In genomic region chr7:81762180-81763109, GRCm38 (mm10) we compare ENCODE assay signal across 8 mouse cellular contexts. TPM values are rescaled to one million over a fixed set of nuclear protein-coding genes. Genes with fewer than 3 reads are reported as not detected.
DNase-seq lines count a peak whose midpoint lies in the region; ATAC-seq and TF ChIP-seq lines count a peak whose summit lies in the region.

Gene Ramac (plus strand): TSS chr7:81762925.

- peak within 1 kb of the TSS; percentile 87 for H3K27ac ChIP-seq in forebrain, embryonic 12.5 days
- H3K27ac ChIP-seq in heart, postnatal 0 days (ENCODE audit: low read depth) = peak within 1 kb of the TSS; percentile 92
- peak within 1 kb of the TSS; percentile 92 for H3K27ac ChIP-seq in liver, postnatal 0 days (ENCODE audit: low read depth)
- H3K27ac ChIP-seq in neural tube, embryonic 14.5 days (ENCODE audit: low read depth, low read length) = peak within 1 kb of the TSS; percentile 82

- no peaks in the 10 kb centered on the region for H3K27me3 ChIP-seq in E14TG2a.4 (ENCODE audit: insufficient read depth, low read length)
- H3K27me3 ChIP-seq in forebrain, embryonic 12.5 days = no peaks in the 10 kb centered on the region
- no peaks in the 10 kb centered on the region for H3K27me3 ChIP-seq in heart, postnatal 0 days (ENCODE audit: control insufficient read depth, insufficient read depth, low read length)
- H3K27me3 ChIP-seq in liver, postnatal 0 days (ENCODE audit: insufficient read depth, low read length) = no peaks in the 10 kb centered on the region
- no peaks in the 10 kb centered on the region for H3K27me3 ChIP-seq in neural tube, embryonic 14.5 days (ENCODE audit: control insufficient read depth, insufficient read depth, low read length)

- no peaks in the 10 kb centered on the region for H3K9me3 ChIP-seq in E14TG2a.4 (ENCODE audit: low read length)
- no peaks in the 10 kb centered on the region for H3K9me3 ChIP-seq in forebrain, embryonic 12.5 days
- H3K9me3 ChIP-seq in heart, postnatal 0 days (replicated peaks; ENCODE audit: control insufficient read depth, low read length) = no peaks in the 10 kb centered on the region
- no peaks in the 10 kb centered on the region for H3K9me3 ChIP-seq in liver, postnatal 0 days (ENCODE audit: low read length)
- H3K9me3 ChIP-seq in neural tube, embryonic 14.5 days (ENCODE audit: control insufficient read depth, low read length) = no peaks in the 10 kb centered on the region

- H3K4me3 ChIP-seq in E14TG2a.4 (replicated peaks; ENCODE audit: low read length) = peak within 1 kb of the TSS; percentile 97
- H3K4me3 ChIP-seq in forebrain, embryonic 12.5 days (replicated peaks) = peak within 1 kb of the TSS; percentile 86
- H3K4me3 ChIP-seq in heart, postnatal 0 days (ENCODE audit: low read depth, low read length) = peak within 1 kb of the TSS; percentile 94
- peak within 1 kb of the TSS; percentile 95 for H3K4me3 ChIP-seq in liver, postnatal 0 days (ENCODE audit: low read depth, low read length)
- H3K4me3 ChIP-seq in neural tube, embryonic 14.5 days (ENCODE audit: low read depth, low read length) = peak within 1 kb of the TSS; percentile 95

- TF ChIP-seq EP300 in heart, postnatal 0 days (IDR thresholded peaks at IDR 0.05; ENCODE audit: low read depth) = peak; percentile 97
- peak; percentile 72; the same call in 1 of the 2 replicates for TF ChIP-seq EP300 in liver, postnatal 0 days (IDR thresholded peaks at IDR 0.05; ENCODE audit: low read depth)

- under 1% methylated on average over 56 of the region's 56 CpGs for WGBS in forebrain, embryonic 12.5 days
- under 1% methylated on average over 55 of the region's 56 CpGs for WGBS in heart, postnatal 0 days
- under 1% methylated on average over 55 of the region's 56 CpGs for WGBS in liver, postnatal 0 days (ENCODE audit: insufficient replicate concordance)
- 0% methylated on average over 55 of the region's 56 CpGs for WGBS in neural tube, embryonic 14.5 days

- H3K36me3 ChIP-seq in E14TG2a.4 (ENCODE audit: insufficient read depth, low read length) = peaks cover 4% of the 10 kb centered on the region
- no peaks in the 10 kb centered on the region for H3K36me3 ChIP-seq in forebrain, embryonic 12.5 days (replicated peaks)
- no peaks in the 10 kb centered on the region for H3K36me3 ChIP-seq in heart, postnatal 0 days (replicated peaks; ENCODE audit: control insufficient read depth, insufficient read depth, low read length)
- no peaks in the 10 kb centered on the region for H3K36me3 ChIP-seq in liver, postnatal 0 days (replicated peaks; ENCODE audit: insufficient read depth, low read length)
- no peaks in the 10 kb centered on the region for H3K36me3 ChIP-seq in neural tube, embryonic 14.5 days (ENCODE audit: control insufficient read depth, insufficient read depth, low read length)

- H3K4me1 ChIP-seq in E14TG2a.4 (replicated peaks; ENCODE audit: low read depth, low read length) = peaks cover 22% of the 10 kb centered on the region
- H3K4me1 ChIP-seq in forebrain, embryonic 12.5 days = peaks cover 14% of the 10 kb centered on the region; the same call in 1 of the 2 replicates
- peaks cover 15% of the 10 kb centered on the region; the same call in 1 of the 2 replicates for H3K4me1 ChIP-seq in heart, postnatal 0 days (ENCODE audit: control insufficient read depth, insufficient read depth)
- H3K4me1 ChIP-seq in liver, postnatal 0 days (ENCODE audit: insufficient read depth) = peaks cover 15% of the 10 kb centered on the region
- peaks cover 10% of the 10 kb centered on the region; the same call in 1 of the 2 replicates for H3K4me1 ChIP-seq in neural tube, embryonic 14.5 days (ENCODE audit: control insufficient read depth, insufficient read depth, low read length)

- peak within 1 kb of the TSS; percentile 93 for H3K4me2 ChIP-seq in forebrain, embryonic 12.5 days
- peak within 1 kb of the TSS; percentile 93 for H3K4me2 ChIP-seq in heart, postnatal 0 days (ENCODE audit: low read depth, low read length)
- H3K4me2 ChIP-seq in liver, postnatal 0 days (ENCODE audit: low read depth, low read length) = peak within 1 kb of the TSS; percentile 99
- peak within 1 kb of the TSS; percentile 93 for H3K4me2 ChIP-seq in neural tube, embryonic 14.5 days (ENCODE audit: low read depth, low read length)

- peak; percentile 28; the same call in 1 of the 2 replicates for TF ChIP-seq CTCF in E14TG2a.4 (conservative IDR thresholded peaks at IDR 0.05; ENCODE audit: low read length)
- TF ChIP-seq CTCF in heart, postnatal 0 days (IDR thresholded peaks at IDR 0.05; ENCODE audit: low read depth) = peak; percentile 4; the same call in 1 of the 2 replicates
- TF ChIP-seq CTCF in liver, postnatal 0 days (IDR thresholded peaks at IDR 0.05; ENCODE audit: low read depth) = peak; percentile 42

- peak; percentile 96 for ATAC-seq in forebrain, embryonic 12.5 days (ENCODE audit: low FRiP score)
- ATAC-seq in heart, postnatal 0 days (ENCODE audit: insufficient read depth, low read depth) = peak; percentile 97
- peak; percentile 96 for ATAC-seq in liver, postnatal 0 days
- peak; percentile 96 for ATAC-seq in neural tube, embryonic 14.5 days (ENCODE audit: low read depth)

- peak; percentile 91 for DNase-seq in c-Kit-positive CD71-positive TER-119-positive erythroid progenitor cells, embryonic 14.5 days (ENCODE audit: low spot score)
- peak; percentile 95 for DNase-seq in heart, postnatal 0 days (ENCODE audit: low spot score)
- DNase-seq in kidney, postnatal 4 days = peak; percentile 94 to 96
- DNase-seq in liver, postnatal 0 days = peak; percentile 96
- DNase-seq in testis, postnatal 10 days (ENCODE audit: low spot score) = peak; percentile 95

- peak within 1 kb of the TSS; percentile 79 for H3K9ac ChIP-seq in forebrain, embryonic 12.5 days
- H3K9ac ChIP-seq in heart, postnatal 0 days (replicated peaks; ENCODE audit: low read depth, low read length) = peak within 1 kb of the TSS; percentile 96
- peak within 1 kb of the TSS; percentile 98 for H3K9ac ChIP-seq in liver, postnatal 0 days (replicated peaks)
- peak within 1 kb of the TSS; percentile 87 for H3K9ac ChIP-seq in neural tube, embryonic 14.5 days (replicated peaks; ENCODE audit: low read depth, low read length)

RNA-seq across cellular contexts. Expression of gene Ramac, which starts in this region (rescaled TPM):
- 134 and 138 TPM in 2 replicates for polyA plus RNA-seq in forebrain, embryonic 12.5 days (2016; fragmentation: Nextera tagmentation; extraction: Ambion mirVana)
- total RNA-seq in heart, postnatal 0 days (2014; rRNA removed; ENCODE audit: low replicate concordance) = 30.6 and 58.0 TPM in 2 replicates
- polyA plus RNA-seq in heart, postnatal 0 days (2015; fragmentation: Nextera tagmentation; extraction: Ambion mirVana) = 88.2 and 98.1 TPM in 2 replicates
- polyA plus RNA-seq in liver, postnatal 0 days (2015; fragmentation: Nextera tagmentation; extraction: Ambion mirVana) = 72.1 and 78.7 TPM in 2 replicates
- 123 and 134 TPM in 2 replicates for polyA plus RNA-seq in neural tube, embryonic 14.5 days (2014; fragmentation: Nextera tagmentation; extraction: Ambion mirVana)

Comparison
In these comparisons a context has a peak if more than half of its experiments do, and no peak if none do; other contexts are left out.
1. Peak in every context shown above with its lines: DNase-seq, ATAC-seq, H3K4me3 ChIP-seq and H3K27ac ChIP-seq.